Mouse (Mus musculus): Measurements from ENCODE around the gene Cmc1.
"Not testable (repeated sequence)": the region's sequence is repeated elsewhere in the genome, so short reads cannot be mapped to it uniquely, and the experiment has no call there.

Cmc1 gene

DNA sequence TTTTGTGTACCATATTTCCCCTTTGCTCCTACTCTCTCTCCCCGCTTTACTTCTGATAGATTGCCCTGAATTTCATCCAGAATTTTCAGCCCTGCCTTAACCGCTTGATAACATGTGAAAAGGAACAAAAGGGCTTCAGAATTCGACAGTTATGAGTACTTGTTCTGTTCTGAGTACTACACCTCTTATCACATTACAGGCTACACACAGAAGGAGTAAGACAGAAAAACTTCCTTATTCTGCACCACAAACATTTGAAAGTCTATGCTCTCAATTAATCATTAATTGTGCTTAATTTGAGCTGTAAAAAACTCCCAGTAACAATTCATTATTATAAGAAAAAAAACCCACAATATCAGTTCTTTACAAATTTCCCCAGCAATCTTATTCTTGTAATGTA lies 9.6 kb downstream of the Cmc1 start:
- in situ Hi-C loops (cut with MseI, MboI), result not testable (repeated sequence)

GRCm38 (mm10) chr9:118110360-118110710 lies 39.6 kb downstream of the Cmc1 start:
- in situ Hi-C loops (cut with MseI, MboI), result no loop called here

GRCm38 (mm10) chr9:118109697-118110359 lies 40.1 kb downstream of the Cmc1 start:
- in situ Hi-C loops (cut with MseI, MboI), result no loop called here

- in situ Hi-C loops (cut with MseI, MboI), result no loop called here
These were observed 41.4 kb downstream of the Cmc1 start for GRCm38 (mm10) chr9:118108527-118109011.

GRCm38 (mm10) chr9:118101802-118102201 lies 48.2 kb downstream of the Cmc1 start:
- in situ Hi-C loops (cut with MseI, MboI), result no loop called here

DNA sequence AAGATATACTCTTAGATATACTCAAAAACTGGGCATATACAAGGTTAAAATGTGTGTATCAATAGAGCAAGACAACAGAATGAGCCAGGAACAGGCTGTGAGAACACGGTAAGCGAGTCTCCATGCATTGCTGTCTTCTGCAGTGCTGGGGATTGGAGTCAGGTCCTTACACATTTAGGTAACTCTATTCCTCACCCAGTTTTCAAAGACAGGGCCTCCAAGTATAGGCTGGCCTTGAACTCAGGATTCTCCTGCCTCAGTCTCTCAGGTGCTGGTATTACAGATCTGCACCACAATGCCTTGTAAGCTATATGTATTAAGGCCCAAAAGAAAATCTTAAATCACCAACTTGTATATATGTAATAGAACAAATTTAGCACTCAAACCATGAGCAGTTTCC lies 49.5 kb downstream of the Cmc1 start:
- in situ Hi-C loops (cut with MseI, MboI), result no loop called here

DNA sequence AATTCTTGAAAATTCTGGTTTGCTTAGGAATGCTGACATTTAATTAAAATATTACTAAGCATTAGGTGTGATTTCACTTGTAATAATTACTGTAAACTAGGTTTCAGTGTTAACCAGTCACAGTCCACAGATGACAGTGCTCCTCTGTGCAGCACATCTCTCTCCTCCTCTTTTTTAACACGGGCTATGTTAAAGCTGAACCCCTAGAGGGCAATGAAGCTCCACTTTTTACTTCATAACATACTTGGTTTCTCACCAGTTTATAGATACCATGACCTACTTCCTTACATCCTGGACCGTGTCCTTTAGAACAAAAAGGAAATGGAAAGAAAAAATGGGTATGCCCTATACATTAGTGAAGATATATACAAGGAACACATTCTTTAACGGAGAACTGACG lies 50.6 kb downstream of the Cmc1 start:
- in situ Hi-C loops (cut with MseI, MboI), result no loop called here

DNA sequence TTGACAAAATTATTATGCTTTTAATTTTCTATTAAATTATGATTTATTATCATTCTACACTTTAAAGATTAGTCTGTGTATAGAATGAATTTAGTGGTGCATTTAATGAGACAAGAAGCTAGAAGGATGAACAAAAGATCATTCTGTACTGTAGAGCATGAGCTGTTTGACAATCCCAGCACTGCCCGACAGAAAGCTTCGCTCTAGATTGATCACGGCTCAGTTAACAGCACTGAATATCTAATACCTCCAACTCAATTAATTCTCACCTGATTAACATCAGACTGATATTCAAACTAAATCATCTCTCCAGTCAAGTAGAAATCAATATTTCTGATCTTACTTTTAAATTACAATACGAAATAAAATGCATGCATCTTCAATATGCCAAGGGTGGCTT lies 66.1 kb downstream of the Cmc1 start:
- in situ Hi-C loops (cut with MseI, MboI), result no loop called here

GRCm38 (mm10) chr9:118082575-118083431 lies 67.2 kb downstream of the Cmc1 start:
- in situ Hi-C loops (cut with MseI, MboI), result no loop called here

DNA sequence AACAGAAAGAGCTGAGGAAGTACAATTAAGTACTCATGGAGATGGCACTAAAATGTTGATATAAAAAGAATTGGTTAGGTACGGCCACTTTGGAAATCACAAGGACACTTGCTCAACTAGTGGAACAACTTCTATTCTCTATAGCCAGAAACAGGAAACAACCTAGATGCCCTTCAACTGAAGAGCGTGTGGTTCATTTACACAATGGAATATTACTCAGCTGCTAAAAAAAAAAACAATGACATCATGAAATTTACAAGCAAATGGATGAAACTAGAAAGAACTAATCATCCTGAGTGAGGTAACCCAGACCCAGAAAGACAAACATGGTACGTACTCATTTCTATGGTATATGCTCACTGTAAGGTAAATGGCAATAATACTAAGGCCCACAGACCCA lies 76.6 kb downstream of the Cmc1 start:
- in situ Hi-C loops (cut with MseI, MboI), result loop anchor here (25.0 kb wide), 1 partner anchor 414 kb away; the partner anchor contains the start of gene Eomes (in 2 of the 2)

DNA sequence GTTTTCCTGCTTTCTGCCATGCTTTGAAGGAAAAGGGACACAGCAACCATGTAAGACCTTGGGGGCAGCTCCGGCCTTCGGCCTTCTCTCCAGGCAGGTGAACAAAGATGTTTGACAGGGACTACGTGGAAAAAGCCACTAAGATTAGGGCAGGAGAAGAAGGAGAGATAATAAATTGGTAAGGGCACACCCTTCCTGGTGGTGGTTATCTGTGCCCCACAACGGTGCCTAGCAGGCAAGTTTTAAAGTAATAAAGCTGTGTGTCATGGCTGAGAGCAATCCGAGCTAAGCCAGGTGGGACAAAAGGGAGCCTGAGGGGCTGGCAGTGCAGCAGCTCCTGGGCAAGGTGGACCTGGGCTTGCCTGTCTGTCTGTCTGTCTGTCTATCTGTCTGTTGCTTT lies 77.9 kb downstream of the Cmc1 start:
- in situ Hi-C loops (cut with MseI, MboI), result loop anchor here (25.0 kb wide), 1 partner anchor 415 kb away; the partner anchor contains the start of gene Eomes (in 2 of the 2)

DNA sequence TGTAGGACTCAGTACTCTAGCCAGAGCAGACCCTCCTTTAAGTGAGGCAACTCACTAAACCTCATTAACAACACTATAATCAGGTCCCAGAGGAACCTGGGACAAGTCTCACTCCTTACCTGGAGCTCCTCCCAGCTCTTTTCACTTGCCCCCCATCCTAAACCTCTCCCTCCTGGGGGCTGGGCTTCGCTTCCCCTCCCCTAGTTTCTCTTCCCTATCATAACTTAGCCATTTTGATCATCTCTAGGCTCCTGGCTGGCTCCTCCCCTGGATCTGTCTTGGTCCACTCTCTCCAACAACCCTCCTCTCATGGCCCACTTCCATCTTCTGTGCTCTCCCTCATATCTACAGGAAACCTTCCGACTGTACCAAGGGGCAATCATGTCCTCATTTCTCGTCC lies 78.6 kb downstream of the Cmc1 start:
- in situ Hi-C loops (cut with MseI, MboI), result loop anchor here (25.0 kb wide), 1 partner anchor 416 kb away; the partner anchor contains the start of gene Eomes (in 2 of the 2)

DNA sequence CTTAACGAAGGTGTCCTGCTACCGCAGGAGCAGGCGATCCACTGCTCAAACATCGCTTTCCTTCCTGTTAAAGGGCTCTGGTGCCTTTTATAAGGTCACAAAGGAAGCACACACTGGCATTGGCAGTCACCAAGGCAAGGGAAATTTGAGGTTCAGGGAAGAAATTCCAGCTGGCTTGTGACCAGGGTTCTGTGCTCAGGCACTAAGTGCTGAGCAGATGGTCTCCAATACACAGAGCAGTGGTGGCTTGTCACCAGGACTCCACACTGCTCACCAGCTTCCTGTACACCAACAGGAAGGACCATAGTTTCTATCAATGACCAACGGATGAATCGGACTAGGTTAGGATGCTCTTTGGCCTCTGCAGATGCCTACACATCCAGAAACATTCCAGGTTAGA lies 79.5 kb downstream of the Cmc1 start:
- in situ Hi-C loops (cut with MseI, MboI), result loop anchor here (25.0 kb wide), 1 partner anchor 417 kb away; the partner anchor contains the start of gene Eomes (in 2 of the 2)

GRCm38 (mm10) chr9:118059101-118059500 lies 90.9 kb downstream of the Cmc1 start:
- in situ Hi-C loops (cut with MseI, MboI), result loop anchor here (10.0 to 25.0 kb wide), 2 partner anchors 106 to 428 kb away; partner anchors contain the start of gene Eomes (in 2 of the 2)

DNA sequence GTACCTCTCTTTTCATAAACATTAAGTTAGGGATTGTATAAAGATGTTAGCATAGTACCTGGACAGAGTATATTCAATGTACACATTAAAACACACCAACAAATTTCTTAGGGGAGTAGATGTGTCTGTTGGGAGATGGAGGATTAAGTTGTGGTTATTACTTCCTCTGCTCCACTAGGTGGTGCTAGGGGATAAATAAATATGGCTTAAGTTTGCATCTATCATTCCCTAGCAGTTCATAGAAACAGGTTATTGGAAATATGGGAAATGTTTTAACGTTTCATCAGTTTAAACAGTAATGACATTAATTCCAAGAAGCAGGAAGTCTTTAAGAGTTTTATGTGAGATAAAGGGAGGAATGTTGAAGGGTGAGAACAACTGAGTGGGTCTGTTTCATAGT lies 96.7 kb downstream of the Cmc1 start:
- in situ Hi-C loops (cut with MseI, MboI), result loop anchor here (10.0 to 25.0 kb wide), 2 partner anchors 112 to 434 kb away; partner anchors contain the start of gene Eomes (in 2 of the 2)

- in situ Hi-C loops (cut with MseI, MboI), result no loop called here
These were observed 104.9 kb downstream of the Cmc1 start for GRCm38 (mm10) chr9:118045011-118045533.

GRCm38 (mm10) chr9:118043581-118043980 lies 106.4 kb downstream of the Cmc1 start:
- in situ Hi-C loops (cut with MseI, MboI), result no loop called here

DNA sequence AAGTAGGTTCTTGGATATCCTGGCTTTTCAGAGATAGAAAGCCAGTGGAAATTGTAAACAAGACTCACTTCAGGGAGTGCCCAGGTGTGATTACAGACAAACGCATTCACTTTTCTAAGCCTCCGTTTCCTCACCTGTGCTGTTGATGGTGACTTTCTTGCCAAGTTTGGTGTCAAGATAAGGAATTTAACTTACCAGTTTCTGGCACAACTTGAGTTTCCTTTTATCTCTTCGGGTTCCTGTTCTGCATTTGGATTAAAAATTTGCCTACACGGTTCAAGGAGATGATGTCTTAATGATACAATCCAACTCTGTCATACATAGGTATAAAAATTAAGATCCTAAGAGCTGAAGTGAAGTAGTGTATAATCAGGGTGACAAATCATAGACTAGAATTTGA lies 107.2 kb downstream of the Cmc1 start:
- in situ Hi-C loops (cut with MseI, MboI), result no loop called here

DNA sequence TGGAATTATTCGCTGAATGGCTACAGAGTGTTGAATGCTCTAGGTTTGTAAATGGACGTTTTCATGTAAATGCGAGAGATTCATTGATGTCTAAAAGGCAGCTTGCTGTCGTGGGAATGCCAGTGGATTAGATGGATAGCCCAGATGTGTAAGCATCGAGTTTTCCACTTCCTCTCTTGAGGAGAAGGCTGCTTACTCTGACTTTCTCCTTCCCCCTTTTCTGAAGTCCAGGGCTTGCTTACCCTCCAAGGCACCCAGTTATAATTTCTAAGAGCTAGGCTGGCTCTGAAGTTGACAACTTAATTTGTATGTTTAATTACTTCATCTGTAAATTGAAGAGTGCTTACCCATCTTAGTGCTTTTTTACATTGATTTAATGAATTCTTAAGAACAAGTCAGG lies 108.3 kb downstream of the Cmc1 start:
- in situ Hi-C loops (cut with MseI, MboI), result no loop called here

DNA sequence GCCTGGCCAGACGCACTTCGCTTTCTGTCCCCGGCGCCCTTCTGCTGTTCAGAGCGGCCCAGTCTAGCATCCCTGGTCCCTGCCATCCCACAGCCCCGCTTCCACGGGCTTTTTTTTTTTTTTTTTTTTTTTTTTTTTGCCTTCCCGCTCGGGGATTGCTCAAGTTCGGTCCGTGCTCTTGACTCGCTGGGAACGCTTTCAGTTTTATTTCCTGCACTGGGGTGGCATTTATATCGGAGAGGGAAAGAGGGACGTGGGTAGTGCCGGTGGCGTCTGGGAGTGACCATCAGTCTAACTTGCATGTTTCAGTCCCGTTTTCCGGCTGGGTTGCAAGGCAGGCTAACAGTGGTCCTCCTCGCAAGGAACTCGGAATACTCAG lies 109.0 kb downstream of the Cmc1 start:
- in situ Hi-C loops (cut with MseI, MboI), result no loop called here

DNA sequence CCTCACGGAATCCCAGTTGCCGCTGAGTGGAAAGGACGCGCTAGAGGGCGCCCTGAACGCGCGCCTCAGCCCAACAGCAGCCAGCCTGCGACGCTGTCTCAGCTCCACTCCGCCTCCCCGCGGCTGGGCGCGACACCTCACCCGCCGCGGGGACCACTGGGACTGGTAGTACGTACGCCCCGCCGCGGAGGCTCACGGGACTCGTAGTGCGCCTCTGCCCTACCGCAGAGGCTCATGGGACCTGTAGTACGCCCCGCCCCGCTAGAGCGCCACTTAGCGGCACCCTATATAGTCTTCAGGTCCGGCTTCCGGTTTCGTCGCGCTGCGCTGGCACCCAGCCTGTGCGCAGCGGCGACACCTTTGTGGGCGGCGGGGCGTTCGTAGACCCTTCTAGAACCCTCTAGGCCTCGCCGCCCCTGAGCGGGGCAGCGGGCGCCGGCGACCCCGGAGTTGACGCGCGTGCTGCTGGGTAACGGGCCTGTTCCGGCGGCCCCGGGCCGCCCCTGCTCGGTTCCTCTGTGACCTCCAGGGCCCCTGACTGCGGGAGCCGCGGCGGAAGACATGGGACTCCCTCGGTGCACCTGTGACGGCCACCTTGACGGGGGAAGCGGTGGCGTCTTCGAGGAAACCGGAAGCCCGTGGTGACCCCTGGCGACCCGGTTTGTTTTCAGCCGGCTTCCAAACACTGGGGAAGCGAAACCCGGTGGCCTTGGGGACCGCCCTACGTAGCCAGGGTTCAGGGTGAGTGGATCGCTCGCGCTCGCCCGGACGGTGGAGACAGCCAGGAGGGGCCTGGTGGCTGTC lies 109.6 kb downstream of the Cmc1 start, which contains the start of gene Azi2:
Gene Azi2, plus strand, starts transcription at position 282 of the 804 bp plus-strand sequence.
- in situ Hi-C loops (cut with MseI, MboI), result no loop called here
